Mouse (Mus musculus) 3T3-L1 (cell line): Measurements from ENCODE around the gene Mkrn2.
"Not testable (repeated sequence)": the region's sequence is repeated elsewhere in the genome, so short reads cannot be mapped to it uniquely, and the experiment has no call there.

Source experiments
- DNase-seq: peaks from one replicate; pipeline ENCODE4 v3.0.0-alpha.2; 2015; ENCODE audit warnings: low read depth, low spot score

Gene Mkrn2

DNA sequence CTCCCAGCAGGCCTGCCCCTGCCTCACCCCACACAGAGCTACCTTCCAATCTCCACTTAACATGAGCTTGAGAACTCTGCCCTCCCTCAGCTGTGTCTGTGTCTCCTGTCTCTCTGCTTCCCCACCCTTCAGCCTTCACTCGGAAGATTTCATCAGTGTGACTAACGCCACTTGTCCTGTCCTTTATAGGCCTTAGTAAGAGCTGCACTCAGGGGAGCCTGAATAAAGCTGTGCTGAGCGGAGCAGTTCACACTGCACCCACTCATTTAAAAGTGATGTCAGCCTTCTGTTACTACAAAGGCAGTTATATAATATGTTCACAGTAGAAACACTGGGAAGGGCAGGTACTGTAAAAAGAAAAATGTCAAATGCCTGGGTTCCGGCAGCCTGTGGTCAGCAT lies 5.7 kb downstream of the Mkrn2 start:
- no peak for DNase-seq

DNA sequence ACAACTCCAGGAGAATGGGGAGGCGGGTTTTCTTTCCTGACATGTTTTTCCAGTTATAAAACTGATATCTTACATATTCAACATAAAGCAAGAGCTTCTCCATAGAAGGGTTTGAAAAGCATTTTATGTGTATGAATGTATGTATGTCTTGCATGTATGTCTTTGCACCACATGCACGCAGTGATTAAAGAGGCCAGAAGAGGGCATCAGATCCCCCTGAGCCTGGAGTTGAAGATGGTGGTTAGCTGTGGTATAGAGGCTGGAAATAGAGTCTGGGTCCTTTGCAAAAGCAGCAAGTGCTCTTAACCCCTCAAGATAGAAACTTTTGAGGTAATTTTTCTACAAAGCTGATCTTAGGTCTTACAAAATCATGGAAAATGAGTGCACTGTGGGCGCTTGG lies 7.4 kb downstream of the Mkrn2 start:
- DNase-seq = peak; percentile 62

DNA sequence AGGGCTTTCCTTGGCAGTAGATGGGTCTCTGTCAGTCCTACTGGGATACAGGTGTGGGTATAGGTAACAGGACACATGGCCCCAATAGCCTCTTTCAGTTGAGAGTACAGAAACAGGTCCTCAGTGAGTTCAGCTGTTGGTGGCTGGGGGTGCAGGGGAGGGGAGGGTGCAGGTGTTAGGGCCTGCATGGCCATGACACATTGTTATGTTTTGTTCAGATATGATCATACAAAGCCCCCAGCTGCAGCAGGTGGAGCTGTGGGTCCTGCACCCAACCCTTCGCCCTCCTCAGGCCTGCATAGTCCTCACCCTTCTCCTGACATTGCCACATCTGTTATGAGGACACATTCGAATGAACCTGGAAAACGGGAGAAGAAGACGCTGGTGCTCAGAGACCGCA lies 8.6 kb downstream of the Mkrn2 start:
- no peak for DNase-seq

DNA sequence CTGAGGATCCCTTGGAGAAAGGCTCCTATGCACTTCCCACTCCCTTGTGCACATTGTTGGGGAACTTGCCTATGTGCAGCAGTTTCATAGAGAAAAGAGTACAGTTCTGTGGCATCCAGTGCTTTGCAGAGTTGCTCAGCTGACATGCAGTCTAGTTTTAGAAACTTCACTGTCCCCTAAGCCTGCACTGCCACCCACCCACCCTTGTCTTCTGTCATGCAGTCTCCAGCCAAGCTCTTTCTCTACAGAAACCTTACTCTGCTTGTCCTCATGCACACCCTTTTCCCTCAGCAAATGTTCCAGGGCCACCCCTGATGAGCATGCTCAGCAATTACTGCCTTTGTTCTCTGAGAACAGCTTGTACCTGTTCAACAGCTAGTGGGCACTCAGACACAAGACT lies 12.1 kb downstream of the Mkrn2 start:
- no peak for DNase-seq

DNA sequence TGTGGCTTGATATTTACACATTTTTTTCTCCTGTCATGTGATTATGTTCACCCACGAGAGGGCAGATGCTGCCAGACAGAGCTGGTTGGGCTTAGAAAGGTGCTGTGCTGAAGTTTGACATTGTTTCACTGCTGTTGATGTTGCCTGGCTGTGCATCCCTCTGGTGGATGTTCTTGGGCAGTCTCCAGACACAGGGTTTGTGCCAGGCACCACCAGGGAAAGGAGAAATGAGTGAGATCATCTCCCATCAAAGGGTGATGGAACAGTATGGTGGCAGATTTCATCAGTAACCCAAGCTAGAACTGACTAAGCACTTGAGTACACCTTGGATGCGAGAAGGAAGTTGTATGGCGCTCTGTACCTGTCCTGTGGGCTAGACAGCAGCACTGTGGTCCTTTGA lies 14.3 kb downstream of the Mkrn2 start:
- DNase-seq = peak; percentile 54

DNA sequence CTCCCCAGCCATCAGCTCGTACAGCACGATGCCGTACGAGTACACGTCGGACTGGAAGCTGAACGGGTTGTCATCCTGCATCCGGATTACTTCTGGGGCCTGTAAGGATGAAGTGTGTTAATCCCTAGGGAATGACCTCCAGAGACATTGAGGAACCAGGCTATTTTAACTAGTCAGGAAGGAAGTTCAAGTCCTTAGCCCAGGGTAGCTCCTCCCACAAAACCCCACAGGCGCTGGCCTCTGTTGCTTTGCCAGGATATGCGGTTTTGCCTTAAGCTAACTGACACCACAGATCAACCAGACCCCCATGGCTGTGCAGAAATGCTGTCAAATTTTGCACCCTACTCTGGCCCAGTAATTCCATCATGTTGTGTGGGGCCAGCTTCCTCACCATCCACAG lies 18.1 kb downstream of the Mkrn2 start:
- DNase-seq = no peak

DNA sequence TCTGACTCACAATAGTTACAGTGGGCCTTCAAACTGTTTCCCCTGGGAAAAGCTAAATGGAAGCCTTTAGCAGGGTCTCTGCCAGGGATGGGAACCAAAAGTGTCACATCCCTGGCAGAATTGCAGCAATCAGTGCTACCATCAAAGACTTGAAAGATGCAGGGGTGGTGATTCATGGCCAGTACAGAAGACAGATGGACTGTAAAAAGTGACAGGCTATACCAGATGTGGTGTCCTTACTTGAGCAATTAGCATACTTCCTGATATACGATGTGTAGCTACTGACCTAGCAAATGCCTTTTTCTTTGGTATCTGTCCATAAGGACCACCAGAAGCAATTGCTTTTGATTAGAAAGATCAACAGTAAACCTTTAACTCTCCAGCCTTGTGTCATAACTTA lies 19.2 kb downstream of the Mkrn2 start:
- peak; percentile 28 for DNase-seq

DNA sequence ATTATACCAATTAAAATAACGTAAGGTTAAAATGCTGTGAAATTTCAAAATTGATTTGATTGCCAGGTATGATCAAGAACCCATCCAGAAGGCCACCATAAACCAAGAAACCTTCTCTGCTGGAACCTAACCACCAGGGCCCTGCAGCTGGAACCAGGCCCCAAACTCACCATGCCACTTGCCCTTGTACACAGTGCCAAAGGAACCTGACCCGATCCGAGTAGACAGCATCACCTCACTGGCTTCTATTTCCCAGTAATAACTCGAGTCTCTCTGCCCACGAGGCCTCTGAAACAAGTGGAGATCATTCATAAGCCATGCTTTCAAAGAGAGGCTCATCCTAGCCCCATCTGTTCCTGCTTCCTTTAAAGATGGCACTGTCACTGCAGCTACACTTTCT lies 24.4 kb downstream of the Mkrn2 start:
- DNase-seq = no peak

DNA sequence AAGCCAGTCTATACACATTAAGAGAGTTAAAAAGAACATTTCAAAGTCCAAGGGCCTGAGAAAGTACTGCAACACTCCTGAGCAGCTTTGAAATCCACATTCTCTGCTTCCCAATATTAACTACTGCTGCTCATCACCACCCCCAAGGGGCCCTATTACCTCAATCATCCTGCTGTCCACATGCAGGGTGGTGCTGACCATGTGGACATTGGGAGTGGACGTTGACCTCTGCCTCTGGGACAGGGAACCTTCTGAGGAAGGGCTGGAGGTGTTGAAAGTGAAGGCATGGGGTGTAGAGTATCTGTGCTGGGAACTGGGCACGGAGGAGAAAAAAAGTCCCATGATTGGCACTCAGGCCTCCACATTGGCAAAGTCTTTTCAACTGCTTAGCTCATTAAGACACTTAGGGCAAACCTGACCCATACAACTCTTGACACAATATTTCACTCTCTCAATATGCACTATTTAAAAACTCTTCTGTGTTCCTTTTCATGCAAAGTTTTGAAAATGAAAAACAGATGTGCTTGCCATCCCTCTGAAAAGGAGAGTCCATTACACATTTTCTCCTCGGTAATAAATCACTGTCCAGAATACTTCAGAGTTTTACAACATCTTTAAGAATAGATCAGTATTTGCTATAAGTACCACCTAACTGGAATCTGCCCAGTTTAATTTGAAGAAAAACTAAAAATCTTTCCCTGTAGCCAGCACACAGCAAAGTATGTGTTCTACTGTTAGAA lies 29.5 kb downstream of the Mkrn2 start:
- DNase-seq = peak; percentile 63

DNA sequence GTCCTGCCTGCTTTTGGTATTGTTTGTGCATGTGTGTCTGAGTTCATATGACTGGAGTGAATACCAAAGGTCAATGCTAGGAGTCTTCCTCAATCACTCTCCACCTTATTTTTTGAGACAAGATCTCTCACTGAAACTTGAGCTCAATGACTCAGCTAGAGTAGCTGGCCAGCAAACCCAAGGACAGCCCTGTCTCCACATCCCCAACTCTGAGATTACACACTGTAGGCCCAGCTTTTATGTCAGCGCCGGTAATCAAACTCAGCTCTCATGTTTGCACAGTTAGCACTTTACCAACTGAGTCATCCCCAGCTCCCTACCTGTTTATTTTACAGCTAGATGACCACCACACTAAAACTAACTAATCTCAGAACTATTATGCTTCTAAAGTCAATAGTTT lies 32.3 kb downstream of the Mkrn2 start:
- peak; percentile 51 for DNase-seq

DNA sequence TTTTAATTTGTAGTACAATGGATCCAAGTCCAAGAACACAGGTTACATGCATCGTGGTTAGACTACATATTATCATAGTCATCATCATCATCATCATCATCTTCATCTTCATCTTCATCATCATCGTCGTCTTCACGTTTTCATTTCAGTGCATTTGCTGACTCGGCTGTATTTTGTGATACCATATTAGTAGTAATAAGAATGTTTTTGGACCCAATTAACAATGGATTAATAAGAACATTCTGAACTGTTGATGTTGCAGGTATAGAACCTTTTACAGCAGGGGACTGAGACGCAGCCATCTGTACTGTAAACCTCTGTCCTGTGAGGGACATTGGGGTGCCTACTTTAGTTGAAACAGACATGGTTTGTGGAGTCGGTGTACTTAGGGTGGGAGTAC lies 36.5 kb downstream of the Mkrn2 start:
- DNase-seq = not testable (repeated sequence)

DNA sequence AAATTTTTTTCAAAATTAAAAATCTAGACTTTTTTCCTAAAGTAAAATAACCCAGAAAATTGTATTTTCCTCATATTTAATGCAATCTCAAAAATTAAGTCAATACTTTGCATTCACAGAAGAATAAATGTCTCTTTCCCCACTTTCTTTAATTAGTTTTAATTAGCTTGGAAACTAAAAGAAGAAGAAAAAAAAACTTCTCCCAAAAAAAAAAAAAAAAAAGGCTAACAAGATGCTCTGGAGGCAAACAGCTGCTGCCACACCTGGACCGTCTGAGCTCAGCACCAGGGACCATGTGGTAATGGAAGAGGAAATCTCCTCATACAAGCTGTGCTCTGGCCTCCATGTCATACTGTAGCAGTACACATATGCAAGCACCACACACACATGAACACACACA lies 41.6 kb downstream of the Mkrn2 start:
- DNase-seq = no peak

DNA sequence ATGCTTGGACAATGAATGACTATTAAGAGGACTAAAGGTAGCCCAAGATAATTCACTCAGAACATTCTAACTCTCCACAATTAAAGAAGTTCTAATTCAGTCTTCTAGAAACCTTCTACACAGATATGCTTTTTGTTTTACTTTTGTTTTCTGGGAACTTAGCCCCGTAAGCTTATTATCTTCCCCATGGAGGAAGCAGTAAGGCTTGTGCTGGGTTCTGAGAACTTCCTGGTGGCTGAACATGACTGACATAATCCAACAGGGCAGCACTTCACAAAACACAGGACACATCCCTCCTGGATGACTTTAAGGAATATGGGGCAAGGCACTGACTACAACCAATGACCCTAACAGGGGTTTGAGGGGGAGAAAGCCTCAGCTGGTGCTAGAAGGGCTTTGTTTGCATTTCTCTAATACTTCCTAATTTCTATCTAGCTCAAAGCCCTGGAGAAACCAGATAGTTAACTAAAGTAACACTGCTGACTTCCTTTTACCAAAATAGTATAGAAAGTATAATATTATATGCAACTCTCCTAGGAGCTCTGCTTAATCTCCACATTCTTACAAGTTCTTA lies 48.2 kb downstream of the Mkrn2 start:
- no peak for DNase-seq

DNA sequence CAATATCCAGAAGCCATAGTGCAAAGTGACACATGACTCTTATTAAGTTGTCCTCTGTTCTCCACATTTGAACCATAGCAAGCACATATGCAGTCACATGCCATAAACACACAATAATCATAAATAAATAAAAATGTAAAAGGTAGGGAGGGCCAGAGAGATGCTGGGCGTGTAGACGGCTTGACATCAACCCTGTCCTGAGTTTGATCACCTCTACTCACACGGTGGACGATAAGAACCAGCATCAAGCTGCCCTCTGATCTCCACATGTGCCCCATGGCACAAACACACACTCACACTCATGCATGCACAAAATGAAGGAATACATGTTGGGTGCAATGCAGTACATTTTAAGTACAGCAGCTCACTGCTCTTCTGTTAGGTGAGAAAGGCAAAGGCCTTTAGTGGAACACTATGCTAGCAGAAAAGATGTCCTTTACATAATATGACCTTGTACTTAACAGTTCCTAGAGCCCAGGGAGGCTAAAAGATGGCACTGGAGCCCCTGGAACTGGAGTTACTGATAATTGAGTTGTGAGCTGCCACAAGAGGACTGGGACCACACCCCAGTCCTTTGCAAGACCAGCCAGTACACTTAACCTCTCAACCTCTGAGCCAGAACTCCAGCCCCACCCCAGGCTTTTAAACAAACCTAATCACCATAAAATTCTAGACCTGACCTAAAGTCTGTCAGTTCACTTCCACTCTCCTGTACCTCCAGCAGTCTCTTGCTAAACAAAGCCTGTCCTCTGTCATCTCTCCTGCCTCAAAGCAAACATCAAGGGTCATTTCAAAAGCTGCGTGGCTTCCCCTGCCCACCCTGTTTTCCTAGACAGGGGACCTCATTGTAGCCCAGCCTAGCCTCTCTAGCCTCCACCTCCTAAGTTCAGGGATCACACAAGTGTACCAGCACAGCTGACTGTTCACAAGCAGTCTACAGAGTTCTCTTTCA lies 49.0 kb downstream of the Mkrn2 start:
- peak; percentile 47 for DNase-seq

DNA sequence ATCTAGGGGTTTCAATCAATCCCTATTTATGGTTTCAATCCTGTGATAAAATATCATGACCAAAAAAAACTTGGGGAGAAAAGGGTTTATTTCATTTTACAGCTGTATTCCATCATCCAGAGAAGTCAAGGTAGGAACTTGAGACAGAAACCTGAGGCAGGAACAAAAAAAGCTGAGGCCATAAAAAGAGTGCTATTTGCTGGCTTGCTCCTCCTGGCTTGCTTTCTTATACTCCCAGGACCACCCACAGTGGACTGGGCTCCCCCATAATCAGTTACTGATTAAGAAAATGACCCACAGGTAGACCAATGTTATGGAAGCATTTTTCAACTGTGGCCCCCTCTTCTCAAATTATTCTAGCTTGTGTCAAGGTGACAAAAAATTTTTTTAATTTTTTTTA lies 50.0 kb downstream of the Mkrn2 start:
- DNase-seq = no peak

DNA sequence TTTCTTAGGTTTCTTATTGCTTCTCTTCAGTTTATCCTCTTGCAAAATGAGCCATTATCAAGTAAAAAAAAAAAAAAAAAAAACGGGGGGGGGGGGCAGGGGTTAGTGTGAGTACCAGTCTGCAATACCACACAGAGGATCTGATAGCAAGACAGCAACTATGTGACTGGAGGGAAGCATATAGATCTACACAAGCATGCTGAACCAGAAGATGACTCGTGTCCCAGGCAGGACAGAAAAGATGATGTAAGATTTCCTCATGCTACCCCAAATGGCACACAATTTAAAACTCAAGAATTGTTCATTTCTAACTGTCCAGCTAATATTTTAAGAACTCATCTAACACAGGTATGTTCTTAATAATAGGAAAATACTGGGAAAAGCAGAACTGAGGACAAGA lies 52.2 kb downstream of the Mkrn2 start:
- peak; percentile 87 for DNase-seq

DNA sequence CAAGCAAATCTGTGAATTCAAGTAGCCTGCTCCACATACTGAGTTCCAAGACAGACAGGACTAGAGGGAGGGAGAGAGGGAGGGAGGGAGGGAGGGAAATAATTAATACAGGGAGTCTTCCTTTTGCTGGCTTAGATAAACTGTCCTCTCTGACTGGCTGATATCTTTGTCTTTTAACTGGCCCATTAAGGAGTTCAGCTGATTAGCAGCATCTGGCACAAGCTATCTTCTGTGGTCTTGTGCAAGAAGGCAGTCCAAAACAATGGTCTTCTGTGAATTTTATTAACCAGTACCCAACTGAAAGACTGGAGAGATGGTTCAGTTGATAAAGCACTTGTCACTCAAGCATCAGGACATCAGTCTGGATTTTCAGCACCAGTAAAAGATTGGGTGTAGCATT lies 57.1 kb downstream of the Mkrn2 start:
- DNase-seq = no peak

DNA sequence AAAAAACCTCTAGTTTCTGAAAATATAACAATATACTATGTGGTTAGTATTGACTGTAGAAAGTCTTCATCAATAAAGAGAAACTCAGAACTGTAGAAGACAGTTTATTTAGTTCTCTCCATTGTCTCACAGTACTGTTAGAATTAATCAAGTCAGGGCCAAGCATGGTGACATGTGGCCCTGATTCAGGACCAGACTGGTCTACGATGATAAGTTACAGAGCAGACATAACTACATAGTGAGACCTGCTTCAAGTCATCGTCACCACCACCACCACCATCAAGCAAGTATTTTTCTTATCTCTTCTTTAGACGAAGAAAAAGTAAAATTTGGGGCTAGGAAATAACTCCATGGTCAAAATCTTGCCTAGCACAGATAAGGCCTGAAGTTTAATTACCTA lies 62.6 kb downstream of the Mkrn2 start:
- DNase-seq = no peak

DNA sequence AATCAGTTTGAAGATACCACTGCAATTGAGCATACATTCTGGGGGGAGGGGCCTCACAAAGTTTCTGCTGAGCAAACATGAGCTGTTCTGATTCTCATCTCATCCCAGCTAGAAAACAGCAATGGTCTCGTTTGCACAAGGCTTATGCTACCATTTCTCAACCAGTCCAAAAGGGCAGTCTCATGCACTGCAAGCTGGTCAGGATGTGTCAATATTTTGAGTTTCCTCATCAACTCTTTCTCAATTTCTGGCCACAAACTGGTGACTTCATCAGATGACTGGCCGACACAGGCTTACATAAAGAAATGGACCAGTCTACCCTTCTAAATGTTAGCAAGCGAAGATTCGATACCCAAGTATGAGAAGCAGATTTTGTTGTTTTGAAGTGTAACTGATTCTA lies 64.9 kb downstream of the Mkrn2 start:
- peak; percentile 53 for DNase-seq
